Mouse (Mus musculus) forebrain, embryonic 16.5 days (tissue): ENCODE measurements around the gene Safb. TPM values are rescaled to one million over a fixed set of nuclear protein-coding genes. Genes with fewer than 3 reads are reported as not detected.
"Not testable (repeated sequence)": the region's sequence is repeated elsewhere in the genome, so short reads cannot be mapped to it uniquely, and the experiment has no call there.

ENCODE experiments used
- ATAC-seq: fragments of 200-750 bp; cut with Nextera tagmentation; 2 replicates; pipeline ENCODE4 v1.8.0; 2017; ENCODE audit warnings: mild to moderate bottlenecking, moderate library complexity
- H3K27ac ChIP-seq: fragments of 300-500 bp; sonication (generic); 2 replicates; pipeline ENCODE4 v1.5.1; 2014; ENCODE audit warnings: low read length, control low read depth
- H3K27me3 ChIP-seq: fragments of 300-500 bp; sonication (generic); replicated peaks from 2 replicates; pipeline ENCODE4 v1.6.1; 2014; ENCODE audit warnings: low read length; ENCODE audit not compliant: control insufficient read depth, insufficient read depth
- H3K36me3 ChIP-seq: fragments of 300-500 bp; sonication (generic); 2 replicates; pipeline ENCODE4 v1.6.1; 2014; ENCODE audit not compliant: control insufficient read depth, insufficient read depth
- H3K4me1 ChIP-seq: fragments of 300-500 bp; sonication (generic); replicated peaks from 2 replicates; pipeline ENCODE4 v1.6.1; 2014; ENCODE audit warnings: low read length; ENCODE audit not compliant: control insufficient read depth, insufficient read depth
- H3K4me2 ChIP-seq: fragments of 300-500 bp; sonication (generic); 2 replicates; pipeline ENCODE4 v1.6.1; 2014; ENCODE audit warnings: mild to moderate bottlenecking, low read length, control low read depth
- H3K4me3 ChIP-seq: fragments of 300-500 bp; sonication (generic); replicated peaks from 2 replicates; pipeline ENCODE4 v1.5.1; 2014; ENCODE audit warnings: mild to moderate bottlenecking, low read length, control low read depth
- H3K9ac ChIP-seq: fragments of 300-500 bp; sonication (generic); replicated peaks from 2 replicates; pipeline ENCODE4 v1.6.1; 2014; ENCODE audit warnings: low read depth, low read length, control low read depth
- H3K9me3 ChIP-seq: fragments of 300-500 bp; sonication (generic); 2 replicates; pipeline ENCODE4 v1.6.1; 2016; ENCODE audit warnings: low read length; ENCODE audit not compliant: control insufficient read depth
- WGBS: fragments of 180-500 bp; shearing (Covaris S2); extraction: QIAGEN DNeasy Blood & Tissue Kit; methylation state at CpG from one replicate; pipeline ENCODE4 v1.1.7; 2014; 5-methylcytosine and 5-hydroxymethylcytosine counted together
- polyA plus RNA-seq: library from polyadenylated mRNA; unstranded; fragments of >200 nt; fragmentation: Nextera tagmentation; extraction: Ambion mirVana; gene quantifications from 2 replicates; pipeline ENCODE4 v1.2.1, GENCODE M21; 2015

The Safb gene
- polyA plus RNA-seq, 1 experiment from 2014 or later: 133 TPM

DNA sequence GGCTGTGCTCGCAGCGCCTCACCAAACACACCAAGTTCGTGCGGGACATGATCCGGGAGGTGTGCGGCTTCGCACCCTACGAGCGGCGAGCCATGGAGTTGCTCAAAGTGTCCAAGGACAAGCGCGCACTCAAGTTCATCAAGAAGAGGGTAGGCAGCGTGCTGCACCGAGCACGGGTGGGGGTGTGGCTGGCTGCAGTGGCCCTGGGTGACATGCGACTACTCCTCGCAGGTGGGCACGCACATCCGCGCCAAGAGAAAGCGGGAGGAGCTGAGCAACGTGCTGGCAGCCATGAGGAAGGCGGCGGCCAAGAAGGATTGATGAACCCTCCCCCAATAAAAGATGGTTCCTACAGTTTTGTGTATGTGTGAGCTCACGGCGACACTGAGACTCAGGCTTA lies 29.3 kb downstream of the Safb start:
- peak overlapping the region; percentile 71 for H3K4me3 ChIP-seq
- H3K4me2 ChIP-seq: peak overlapping the region; percentile 87
- H3K9ac ChIP-seq: peak overlapping the region; percentile 74
- H3K27ac ChIP-seq: peak overlapping the region; percentile 89
- not testable (repeated sequence) for ATAC-seq, H3K9me3 ChIP-seq, H3K27me3 ChIP-seq
- WGBS: under 1% methylated on average over 26 of the region's 26 CpGs
- H3K4me1 ChIP-seq: peaks cover 27% of the 10 kb centered on the region
- H3K36me3 ChIP-seq: peaks cover 14% of the 10 kb centered on the region

DNA sequence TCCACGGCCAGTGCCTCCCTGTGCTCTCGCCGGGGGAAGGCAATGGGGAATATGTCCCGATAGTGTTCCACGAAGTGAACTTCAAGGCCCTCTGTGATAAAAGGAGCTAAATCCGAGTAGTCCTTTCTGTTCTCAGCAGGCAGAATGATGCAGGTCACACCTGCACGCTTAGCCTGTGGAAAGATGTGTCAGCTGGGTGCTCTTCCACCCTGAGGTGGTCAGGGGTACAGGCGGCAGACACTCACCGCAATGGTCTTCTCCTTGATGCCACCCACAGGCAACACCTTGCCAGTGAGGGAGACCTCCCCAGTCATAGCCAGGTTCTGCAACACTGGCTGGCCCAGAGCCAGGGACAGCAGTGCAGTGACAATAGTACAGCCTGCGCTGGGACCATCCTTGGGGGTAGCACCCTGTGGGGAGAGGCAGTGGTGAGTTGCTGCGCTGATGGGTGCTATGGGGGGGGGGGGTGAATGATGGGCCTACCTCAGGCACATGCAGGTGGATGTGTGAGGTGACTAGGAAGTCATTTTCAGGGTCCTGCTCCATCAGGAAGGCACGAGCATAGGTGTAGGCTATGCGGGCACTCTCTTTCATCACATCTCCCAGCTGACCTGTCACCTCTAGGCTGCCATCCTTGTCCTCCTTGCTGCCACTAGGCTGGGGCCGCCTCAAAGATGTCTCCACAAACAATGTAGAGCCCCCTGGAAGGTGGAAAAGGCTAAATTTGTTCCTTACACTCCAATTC lies 29.9 kb downstream of the Safb start:
- H3K27ac ChIP-seq: no peak overlapping the region
- 27% methylated on average over 14 of the region's 14 CpGs for WGBS

DNA sequence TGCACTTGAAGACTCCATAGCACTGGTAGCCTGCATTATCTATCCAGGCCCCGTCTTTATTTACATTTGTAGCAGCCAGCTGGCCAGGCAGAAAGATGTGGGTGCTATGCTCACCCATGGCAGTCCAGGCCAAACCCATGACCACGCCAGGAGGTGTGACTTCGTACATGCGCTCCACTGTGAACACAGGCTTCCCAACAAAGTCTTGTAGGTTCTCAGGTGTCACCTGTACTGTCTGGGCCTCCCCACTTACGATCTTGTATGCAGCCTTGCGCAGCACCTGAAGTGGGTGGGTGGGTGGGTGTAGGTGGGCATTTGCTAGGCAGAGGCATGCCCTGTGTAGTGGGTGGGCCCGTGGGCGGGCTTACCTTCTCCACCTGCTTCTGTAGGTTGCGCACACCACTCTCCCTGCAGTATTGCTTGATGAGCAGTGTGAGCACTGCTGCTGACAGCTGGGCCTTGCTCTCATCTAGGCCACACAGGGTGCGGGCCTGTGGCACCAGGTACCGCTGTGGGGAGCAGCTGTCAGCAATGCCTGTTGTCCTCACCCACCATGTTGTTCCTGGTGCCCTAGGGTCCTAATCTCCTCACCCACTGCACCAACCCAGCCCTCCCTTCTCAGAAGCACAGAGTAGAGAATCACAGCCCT lies 30.6 kb downstream of the Safb start:
- peaks cover 26% of the 10 kb centered on the region for H3K36me3 ChIP-seq
- no peaks in the 10 kb centered on the region for H3K27me3 ChIP-seq
- H3K4me1 ChIP-seq: peaks cover 22% of the 10 kb centered on the region
- WGBS: 88% methylated on average over 11 of the region's 11 CpGs
- no peak overlapping the region for H3K9ac ChIP-seq
- H3K4me3 ChIP-seq: no peak overlapping the region
- no peak for ATAC-seq
- H3K27ac ChIP-seq: no peak overlapping the region
- no peaks in the 10 kb centered on the region for H3K9me3 ChIP-seq
- H3K4me2 ChIP-seq: no peak overlapping the region

More for the DNA sequence above, 29.9 kb downstream of the Safb start:
- Histone ChIP-seq H3K9ac (peak overlapping the region; percentile 74), H3K9me3 (no peaks in the 10 kb centered on the region), H3K4me3 (peak overlapping the region; percentile 71), H3K4me2 (peak overlapping the region; percentile 87), H3K4me1 (peaks cover 25% of the 10 kb centered on the region), H3K27me3 (no peaks in the 10 kb centered on the region), H3K36me3 (peaks cover 20% of the 10 kb centered on the region)
- no peak for ATAC-seq

DNA sequence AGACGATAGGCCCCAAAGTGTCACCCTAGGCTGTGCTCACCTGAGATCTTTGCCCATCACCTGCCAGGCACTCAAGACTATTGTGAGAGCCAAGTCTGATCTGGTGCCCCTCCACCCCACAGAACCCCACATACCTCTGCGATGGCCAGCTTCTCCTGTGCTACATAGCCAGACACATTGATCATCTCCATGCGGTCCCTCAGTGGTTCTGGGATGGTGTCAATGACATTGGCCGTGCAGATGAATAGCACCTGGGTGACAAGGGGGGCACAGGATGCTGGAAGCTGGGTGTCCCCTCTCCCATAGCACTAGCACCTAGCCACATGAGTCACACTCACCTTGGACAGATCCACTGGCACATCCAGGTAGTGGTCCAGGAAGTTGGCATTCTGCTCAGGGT lies 31.2 kb downstream of the Safb start:
- Histone ChIP-seq H3K27me3 (no peaks in the 10 kb centered on the region), H3K27ac (no peak overlapping the region), H3K9ac (no peak overlapping the region), H3K4me2 (no peak overlapping the region), H3K4me1 (peaks cover 17% of the 10 kb centered on the region), H3K9me3 (no peaks in the 10 kb centered on the region), H3K4me3 (no peak overlapping the region), H3K36me3 (peaks cover 31% of the 10 kb centered on the region)
- 90% methylated on average over 4 of the region's 4 CpGs for WGBS
- ATAC-seq: no peak

DNA sequence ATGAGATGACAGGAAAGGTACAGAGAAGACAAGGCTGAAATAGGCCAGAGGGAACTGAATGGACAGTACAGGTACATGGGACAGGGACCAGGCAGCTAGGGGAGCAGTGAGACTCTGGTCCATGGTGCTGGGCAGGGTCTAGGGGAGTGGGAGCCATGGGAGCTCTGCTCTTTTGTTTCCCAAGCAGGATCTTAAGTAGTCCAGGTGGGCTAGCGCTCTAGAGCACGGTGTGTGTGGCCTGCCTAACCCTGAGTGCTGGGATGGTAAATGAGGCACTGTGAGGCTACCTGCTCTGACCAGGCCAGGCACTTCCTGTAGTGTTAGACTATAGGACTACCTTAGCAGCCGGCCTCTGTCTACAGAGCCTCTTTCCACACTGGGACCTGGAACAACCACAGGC lies 32.1 kb downstream of the Safb start:
- Histone ChIP-seq H3K4me2 (no peak overlapping the region), H3K9ac (no peak overlapping the region), H3K4me3 (no peak overlapping the region), H3K36me3 (peaks cover 37% of the 10 kb centered on the region), H3K27ac (no peak overlapping the region), H3K9me3 (no peaks in the 10 kb centered on the region), H3K27me3 (no peaks in the 10 kb centered on the region), H3K4me1 (peaks cover 17% of the 10 kb centered on the region)
- ATAC-seq: no peak
- 88% methylated on average over 3 of the region's 3 CpGs for WGBS

DNA sequence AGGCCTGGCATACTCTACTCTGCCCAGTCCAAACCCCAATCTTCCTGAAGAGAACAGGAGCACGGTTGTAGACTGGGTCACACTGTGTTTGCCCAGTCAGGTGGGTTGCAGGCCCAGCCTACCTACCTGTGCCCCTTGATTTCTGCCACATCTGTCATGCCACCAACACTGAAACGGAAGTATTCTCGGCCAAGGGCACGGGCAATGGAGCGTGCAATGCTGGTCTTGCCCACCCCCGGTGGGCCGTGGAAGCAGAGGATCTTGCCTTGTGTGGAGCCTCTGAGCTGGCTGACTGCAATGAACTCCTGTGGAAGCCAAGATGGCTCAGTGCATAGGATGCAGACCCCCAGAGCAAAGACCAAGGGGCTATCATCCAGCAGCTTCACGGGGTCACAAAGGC lies 33.0 kb downstream of the Safb start:
- Histone ChIP-seq H3K27ac (no peak overlapping the region), H3K36me3 (peaks cover 39% of the 10 kb centered on the region), H3K9me3 (no peaks in the 10 kb centered on the region), H3K4me1 (peaks cover 17% of the 10 kb centered on the region), H3K4me2 (no peak overlapping the region), H3K9ac (no peak overlapping the region), H3K27me3 (no peaks in the 10 kb centered on the region), H3K4me3 (no peak overlapping the region)
- ATAC-seq: no peak
- WGBS: 91% methylated on average over 8 of the region's 8 CpGs

DNA sequence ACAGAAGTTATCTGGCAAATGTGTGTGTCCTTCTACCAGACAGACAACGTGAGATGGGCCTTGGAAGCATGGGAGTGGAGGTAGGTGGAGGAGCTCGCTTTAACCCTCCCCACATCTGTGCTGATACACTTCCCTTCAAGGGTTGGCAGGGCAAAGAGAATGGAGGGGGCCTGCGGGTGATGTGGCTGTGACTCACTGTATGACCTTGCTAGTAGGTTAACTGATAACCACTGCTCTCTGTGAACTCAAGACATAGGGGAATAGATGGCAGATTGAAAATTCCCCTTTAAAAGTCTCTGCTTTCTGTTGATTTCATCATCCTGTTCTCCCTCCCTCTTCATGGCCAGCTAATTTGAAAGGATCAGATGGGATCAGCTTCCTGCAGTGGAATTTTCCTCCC lies 40.9 kb downstream of the Safb start:
- ATAC-seq: no peak
- Histone ChIP-seq H3K9me3 (no peaks in the 10 kb centered on the region), H3K27ac (no peak overlapping the region), H3K27me3 (no peaks in the 10 kb centered on the region), H3K9ac (no peak overlapping the region), H3K4me2 (no peak overlapping the region), H3K36me3 (peaks cover 13% of the 10 kb centered on the region; the same call in 1 of the 2 replicates), H3K4me3 (no peak overlapping the region), H3K4me1 (peaks cover 24% of the 10 kb centered on the region)
- WGBS: 95% methylated on average over 3 of the region's 3 CpGs

DNA sequence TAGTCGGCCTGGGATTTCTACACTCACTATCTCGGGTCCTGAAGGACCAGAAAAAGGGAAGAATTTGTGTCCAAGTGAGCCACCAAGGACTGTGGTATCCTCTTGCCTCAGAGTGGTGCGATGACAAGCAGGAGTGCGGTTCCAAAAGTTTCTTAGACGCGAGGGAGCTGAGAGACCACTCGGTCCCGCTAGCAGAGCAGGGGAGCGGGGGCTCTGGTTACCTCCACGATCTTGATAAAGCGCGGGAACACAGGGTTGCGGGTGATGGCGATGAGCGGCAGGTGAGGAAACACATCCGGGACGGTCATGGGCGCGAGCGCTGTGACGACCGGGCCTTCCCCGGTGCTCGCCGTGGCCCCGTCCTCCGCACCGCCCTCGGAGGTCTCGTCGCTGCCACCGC lies 41.6 kb downstream of the Safb start:
- Histone ChIP-seq H3K27me3 (no peaks in the 10 kb centered on the region), H3K4me1 (peaks cover 24% of the 10 kb centered on the region), H3K9me3 (no peaks in the 10 kb centered on the region), H3K4me3 (peak overlapping the region; percentile 91), H3K36me3 (peaks cover 7% of the 10 kb centered on the region; the same call in 1 of the 2 replicates), H3K9ac (peak overlapping the region; percentile 85), H3K27ac (no peak overlapping the region; the same call in 1 of the 2 replicates), H3K4me2 (peak overlapping the region; percentile 97)
- peak; percentile 22; the same call in 1 of the 2 replicates for ATAC-seq
- WGBS: under 1% methylated on average over 32 of the region's 32 CpGs

DNA sequence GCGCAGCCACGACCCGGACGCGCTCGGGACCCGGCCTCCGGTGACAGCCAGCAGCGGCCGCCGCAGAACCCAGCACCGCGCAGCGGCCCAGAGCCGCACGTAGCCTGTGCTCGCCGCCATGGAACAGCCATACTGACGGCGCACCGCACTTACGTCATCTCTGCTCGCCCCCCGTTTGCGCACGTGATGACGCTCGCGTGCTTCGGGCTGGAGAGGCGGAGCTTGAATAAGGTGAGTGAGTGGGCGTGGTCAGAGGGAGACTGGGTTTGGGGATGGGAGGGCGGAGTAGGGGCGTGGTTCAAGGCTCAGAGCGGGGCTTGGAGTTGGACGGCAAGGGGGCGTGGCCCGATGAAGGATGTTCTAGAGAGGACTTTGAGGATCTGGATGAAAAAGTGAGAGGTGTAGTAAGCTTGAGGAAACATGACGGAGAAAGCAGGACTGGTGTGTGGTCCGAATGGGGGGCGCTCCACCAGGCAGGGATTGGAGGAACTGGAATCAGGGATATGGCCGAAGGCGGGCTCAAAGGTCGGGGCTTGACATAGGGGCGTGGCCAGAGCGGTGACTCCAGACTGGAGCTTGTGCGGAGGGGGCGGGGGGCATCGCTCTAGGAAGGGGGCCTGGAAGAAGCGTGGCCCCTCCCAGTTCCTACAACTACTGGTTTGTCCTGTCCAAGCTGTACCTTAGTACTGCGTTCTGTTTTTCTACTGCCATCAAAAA lies 42.3 kb downstream of the Safb start, which contains the start of gene Lonp1:
Lonp1 (minus strand) TSS at position 134 of the 717 bp plus-strand sequence.
- Histone ChIP-seq H3K27me3 (no peaks in the 10 kb centered on the region), H3K4me1 (peaks cover 24% of the 10 kb centered on the region), H3K4me2 (peak within 1 kb of the TSS; percentile 97), H3K27ac (peak within 1 kb of the TSS; percentile 68), H3K4me3 (peak within 1 kb of the TSS; percentile 91), H3K36me3 (0 out of 2 replicates have a peak, but pooled peaks cover 2% of the 10 kb centered on the region), H3K9me3 (no peaks in the 10 kb centered on the region), H3K9ac (peak within 1 kb of the TSS; percentile 85)
- under 1% methylated on average over 51 of the region's 51 CpGs for WGBS
- ATAC-seq: peak; percentile 94
